Mouse (Mus musculus) kidney, adult 2 months (tissue): ENCODE measurements at regions not wholly inside any gene's neighbourhood (a gene's known extent, or its start where the extent isn't known, plus 50 kb on each side); places are given as distances from the start of the nearest gene placed in this dataset.

Source experiments
- CTCF ChIP-seq: fragments of 200-500 bp; conservative IDR thresholded peaks from 2 replicates; pipeline ENCODE4 v1.5.1; 2011; ENCODE audit warnings: low read depth, mild to moderate bottlenecking, control low read depth, low read length, moderate library complexity, mixed read lengths; ENCODE audit not compliant: insufficient read depth, insufficient read length
- POLR2A ChIP-seq: fragments of 200-500 bp; IDR thresholded peaks from one replicate; pipeline ENCODE4 v1.6.1; 2011; ENCODE audit warnings: low read depth, low read length, control low read depth

- TF ChIP-seq CTCF (no peak), POLR2A (no peak)
Measured at GRCm38 (mm10) chr2:133077698-133078356, 132.1 kb upstream of the Fermt1 start.
